Mouse (Mus musculus) heart, postnatal 0 days (tissue): ENCODE data around the gene Fbxl5. TPM values are rescaled to one million over a fixed set of nuclear protein-coding genes. Genes with fewer than 3 reads are reported as not detected.

Experiments
- ATAC-seq: fragments of 200-750 bp; cut with Nextera tagmentation; 2 replicates; pipeline ENCODE4 v1.8.0; 2017; ENCODE audit warnings: low read depth, moderate number of reproducible peaks, moderate library complexity; ENCODE audit not compliant: insufficient read depth
- DNase-seq: peaks from one replicate; pipeline ENCODE4 v3.0.0-alpha.2; 2016; ENCODE audit warnings: low spot score
- H3K27ac ChIP-seq: fragments of 300-500 bp; sonication (generic); 2 replicates; pipeline ENCODE4 v1.5.1; 2014; ENCODE audit warnings: low read depth, mild to moderate bottlenecking
- H3K27me3 ChIP-seq: fragments of 300-500 bp; sonication (generic); 2 replicates; pipeline ENCODE4 v1.6.1; 2014; ENCODE audit warnings: low read length, mixed read lengths; ENCODE audit not compliant: control insufficient read depth, insufficient read depth
- H3K36me3 ChIP-seq: fragments of 300-500 bp; sonication (generic); replicated peaks from 2 replicates; pipeline ENCODE4 v1.6.1; 2014; ENCODE audit warnings: low read length, mixed read lengths; ENCODE audit not compliant: control insufficient read depth, insufficient read depth
- H3K4me1 ChIP-seq: fragments of 300-500 bp; sonication (generic); 2 replicates; pipeline ENCODE4 v1.6.1; 2014; ENCODE audit warnings: antibody characterized with exemption; ENCODE audit not compliant: control insufficient read depth, insufficient read depth
- H3K4me2 ChIP-seq: fragments of 300-500 bp; sonication (generic); 2 replicates; pipeline ENCODE4 v1.6.1; 2014; ENCODE audit warnings: low read depth, mild to moderate bottlenecking, low read length, moderate library complexity
- H3K4me3 ChIP-seq: fragments of 300-500 bp; sonication (generic); 2 replicates; pipeline ENCODE4 v1.5.1; 2014; ENCODE audit warnings: low read depth, low read length
- H3K9ac ChIP-seq: fragments of 300-500 bp; sonication (generic); replicated peaks from 2 replicates; pipeline ENCODE4 v1.6.1; 2014; ENCODE audit warnings: low read depth, low read length, mixed read lengths
- H3K9me3 ChIP-seq: fragments of 300-500 bp; sonication (generic); replicated peaks from 2 replicates; pipeline ENCODE4 v1.6.1; 2016; ENCODE audit warnings: low read length; ENCODE audit not compliant: control insufficient read depth
- CTCF ChIP-seq: IDR thresholded peaks from 2 replicates; pipeline ENCODE4 v1.5.1; 2016; ENCODE audit warnings: antibody characterized with exemption, control low read depth, low read depth
- EP300 ChIP-seq: IDR thresholded peaks from 2 replicates; pipeline ENCODE4 v1.6.1; 2016; ENCODE audit warnings: antibody characterized with exemption, low read depth
- WGBS: fragments of 180-500 bp; shearing (Covaris S2); extraction: QIAGEN DNeasy Blood & Tissue Kit; methylation state at CpG from one replicate; pipeline ENCODE4 v1.1.7; 2014; 5-methylcytosine and 5-hydroxymethylcytosine counted together
- polyA plus RNA-seq: library from polyadenylated mRNA; unstranded; fragments of >200 nt; fragmentation: Nextera tagmentation; extraction: Ambion mirVana; gene quantifications from 2 replicates; pipeline ENCODE4 v1.2.1, GENCODE M21; 2015
- total RNA-seq: library from RNA; depleted of rRNA; stranded (reverse); fragments of >200 nt; gene quantifications from 2 replicates; pipeline ENCODE4 v1.2.3, GENCODE M21; 2014; ENCODE audit warnings: low replicate concordance

Gene Fbxl5
- total and polyA plus RNA-seq, 2 experiments from 2014 or later: 40.3 to 48.9 TPM

- WGBS: 71% methylated on average over 3 of the region's 3 CpGs
- no peak for ATAC-seq
These were observed 50.7 kb downstream of the Fbxl5 start for GRCm38 (mm10) chr5:43770618-43771354.

GRCm38 (mm10) chr5:43749092-43749491 is 72.3 kb downstream of the Fbxl5 start:
- Histone ChIP-seq H3K36me3 (peaks cover 15% of the 10 kb centered on the region), H3K27me3 (no peaks in the 10 kb centered on the region), H3K4me3 (no peak overlapping the region), H3K4me2 (no peak overlapping the region), H3K9ac (no peak overlapping the region), H3K27ac (no peak overlapping the region), H3K9me3 (no peaks in the 10 kb centered on the region), H3K4me1 (no peaks in the 10 kb centered on the region)
- WGBS: 83% methylated on average over 3 of the region's 3 CpGs
- no peak for TF ChIP-seq EP300
- no peak for TF ChIP-seq CTCF
- ATAC-seq (no peak), DNase-seq (no peak)

More at GRCm38 (mm10) chr5:43770618-43771354, 50.7 kb downstream of the Fbxl5 start:
- no peaks in the 10 kb centered on the region for H3K9me3 ChIP-seq
- no peak overlapping the region for H3K27ac ChIP-seq
- H3K9ac ChIP-seq: no peak overlapping the region
- no peak overlapping the region for H3K4me3 ChIP-seq
- no peak overlapping the region for H3K4me2 ChIP-seq
- no peaks in the 10 kb centered on the region for H3K27me3 ChIP-seq
- no peak for TF ChIP-seq CTCF
- TF ChIP-seq EP300: no peak
- H3K36me3 ChIP-seq: peaks cover 46% of the 10 kb centered on the region
- DNase-seq: no peak
- H3K4me1 ChIP-seq: 0 out of 2 replicates have a peak, but pooled peaks cover 9% of the 10 kb centered on the region

- DNase-seq: no peak
- Histone ChIP-seq H3K4me2 (no peak overlapping the region), H3K4me3 (no peak overlapping the region), H3K9ac (no peak overlapping the region), H3K27ac (no peak overlapping the region), H3K4me1 (no peaks in the 10 kb centered on the region), H3K9me3 (no peaks in the 10 kb centered on the region), H3K27me3 (no peaks in the 10 kb centered on the region), H3K36me3 (peaks cover 17% of the 10 kb centered on the region)
- ATAC-seq: no peak
- 76% methylated on average over 4 of the region's 4 CpGs for WGBS
- TF ChIP-seq CTCF (no peak), EP300 (no peak)
These were observed 73.4 kb downstream of the Fbxl5 start for GRCm38 (mm10) chr5:43748039-43748438.

GRCm38 (mm10) chr5:43745156-43745555 is 76.3 kb downstream of the Fbxl5 start:
- ATAC-seq (no peak), DNase-seq (no peak)
- H3K9ac ChIP-seq: no peak overlapping the region
- no peak overlapping the region for H3K4me2 ChIP-seq
- H3K4me3 ChIP-seq: no peak overlapping the region
- no peak overlapping the region for H3K27ac ChIP-seq
- peaks cover 32% of the 10 kb centered on the region for H3K36me3 ChIP-seq
- H3K4me1 ChIP-seq: no peaks in the 10 kb centered on the region
- no peaks in the 10 kb centered on the region for H3K9me3 ChIP-seq
- H3K27me3 ChIP-seq: no peaks in the 10 kb centered on the region
- TF ChIP-seq CTCF: no peak
- TF ChIP-seq EP300: no peak
- WGBS: 73% methylated on average over 5 of the region's 5 CpGs

GRCm38 (mm10) chr5:43744187-43744586 is 77.3 kb downstream of the Fbxl5 start:
- Histone ChIP-seq H3K36me3 (peaks cover 37% of the 10 kb centered on the region), H3K4me3 (no peak overlapping the region), H3K27ac (no peak overlapping the region), H3K4me1 (no peaks in the 10 kb centered on the region), H3K27me3 (no peaks in the 10 kb centered on the region), H3K4me2 (no peak overlapping the region), H3K9ac (no peak overlapping the region), H3K9me3 (no peaks in the 10 kb centered on the region)
- TF ChIP-seq CTCF (no peak), EP300 (no peak)
- DNase-seq: no peak
- ATAC-seq: no peak
- WGBS: 82% methylated on average over 1 of the region's 1 CpGs

- TF ChIP-seq CTCF: no peak
- TF ChIP-seq EP300: no peak
These were observed 89.1 kb downstream of the Fbxl5 start for GRCm38 (mm10) chr5:43732381-43732780.

More at GRCm38 (mm10) chr5:43732381-43732780, 89.1 kb downstream of the Fbxl5 start:
- Histone ChIP-seq H3K9me3 (no peaks in the 10 kb centered on the region), H3K4me2 (no peak overlapping the region), H3K27ac (no peak overlapping the region), H3K4me3 (no peak overlapping the region), H3K27me3 (no peaks in the 10 kb centered on the region), H3K4me1 (no peaks in the 10 kb centered on the region; the same call in 1 of the 2 replicates), H3K9ac (no peak overlapping the region), H3K36me3 (peaks cover 46% of the 10 kb centered on the region)
- WGBS: 87% methylated on average over 8 of the region's 8 CpGs
- ATAC-seq (no peak), DNase-seq (no peak)
